Mouse (Mus musculus): ENCODE results near the gene B3gntl1. TPM values are rescaled to one million over a fixed set of nuclear protein-coding genes. Genes with fewer than 3 reads are reported as not detected.

The B3gntl1 gene
- polyA plus RNA-seq, 1 experiment, result not detected

DNA sequence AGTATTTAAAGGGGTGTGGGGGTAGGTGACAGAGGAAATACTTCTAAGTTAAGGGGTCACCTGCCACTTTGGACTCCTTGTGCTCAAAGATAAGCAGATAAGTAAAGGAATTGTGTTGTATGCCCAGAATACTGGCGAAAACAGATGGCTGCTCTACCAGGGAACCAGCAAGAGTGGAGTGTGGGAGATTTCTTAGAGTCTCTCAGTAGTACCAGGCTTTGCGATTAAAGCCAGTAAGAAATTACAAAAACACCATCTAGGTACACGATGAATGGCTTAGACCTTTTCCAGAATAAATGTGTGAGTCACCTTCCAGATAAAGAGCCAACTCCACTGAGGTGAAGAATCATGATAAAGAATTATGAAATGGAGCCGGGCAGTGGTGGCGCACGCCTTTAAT, 27.6 kb downstream of the B3gntl1 start:
- TF ChIP-seq GATA1 (IDR thresholded peaks at IDR 0.05; ENCODE audit: low read length) (no peak), TAL1 (IDR thresholded peaks at IDR 0.05; ENCODE audit: low read length) (no peak)
- H3K4me1 ChIP-seq (ENCODE audit: control insufficient read depth), result no peaks in the 10 kb centered on the region
- H3K36me3 ChIP-seq (ENCODE audit: control insufficient read depth), result no peaks in the 10 kb centered on the region

DNA sequence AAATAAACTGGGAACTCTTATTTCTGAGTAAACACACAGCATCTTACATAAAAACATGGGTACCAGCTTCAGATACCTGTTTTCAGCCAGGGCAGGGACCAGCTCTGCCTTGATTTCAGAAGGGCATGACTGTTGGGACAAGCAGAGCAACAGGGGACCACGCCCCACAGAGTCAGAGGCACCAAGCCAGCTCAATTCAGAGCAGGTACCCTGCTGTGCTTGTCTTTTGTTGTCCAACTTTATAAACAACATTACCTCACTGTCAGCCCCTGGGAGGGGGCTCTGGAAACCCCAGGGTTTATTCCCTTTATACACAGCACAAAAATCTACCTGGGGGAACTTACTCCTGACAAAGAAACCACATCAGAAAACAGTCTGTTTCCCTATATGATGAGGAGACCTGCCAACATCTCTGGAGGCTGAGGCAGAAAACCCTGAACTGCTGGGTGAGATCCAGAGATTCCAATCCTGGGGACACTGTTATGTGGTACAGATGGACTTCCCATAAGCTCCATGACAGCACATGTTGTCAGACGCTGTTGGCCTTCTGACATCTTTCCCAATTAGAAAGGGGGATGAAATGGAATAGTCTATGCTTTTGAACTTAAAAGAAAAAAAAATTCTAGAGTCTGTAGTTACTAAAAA, 31.3 kb downstream of the B3gntl1 start:
- Histone ChIP-seq H3K9me3 (ENCODE audit: control insufficient read depth, low read length) (no peaks in the 10 kb centered on the region), H3K27me3 (ENCODE audit: control insufficient read depth) (no peaks in the 10 kb centered on the region), H3K36me3 (ENCODE audit: control insufficient read depth) (peaks cover 2% of the 10 kb centered on the region; the same call in 1 of the 2 replicates), H3K4me3 (replicated peaks) (no peak overlapping the region), H3K4me1 (ENCODE audit: control insufficient read depth) (no peaks in the 10 kb centered on the region)
- TF ChIP-seq TAL1 (IDR thresholded peaks at IDR 0.05; ENCODE audit: low read length), result no peak
- TF ChIP-seq GATA1 (IDR thresholded peaks at IDR 0.05; ENCODE audit: low read length), result no peak

More for the DNA sequence above, 27.6 kb downstream of the B3gntl1 start:
- H3K27me3 ChIP-seq (ENCODE audit: control insufficient read depth), result no peaks in the 10 kb centered on the region
- H3K9me3 ChIP-seq (ENCODE audit: control insufficient read depth, low read length), result no peaks in the 10 kb centered on the region
- H3K4me3 ChIP-seq (replicated peaks), result no peak overlapping the region

DNA sequence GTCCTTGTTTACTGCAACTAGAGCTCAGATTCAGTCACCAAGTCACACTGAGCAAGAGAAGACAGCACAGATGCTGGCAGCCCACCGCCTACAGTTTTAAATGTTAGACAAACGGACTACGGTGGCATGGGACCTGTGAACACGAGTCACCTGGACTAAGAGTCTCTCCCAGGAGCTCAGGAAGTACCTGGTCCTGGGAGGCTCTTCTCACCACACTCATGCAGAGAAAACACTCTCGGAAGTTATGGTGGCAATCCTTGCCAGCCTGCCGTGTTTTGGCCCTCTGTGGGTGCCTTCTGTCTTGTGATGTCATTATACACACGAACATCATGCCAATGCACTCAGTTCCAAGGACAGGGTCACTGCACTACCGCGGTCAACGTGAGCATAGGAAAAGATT, 36.3 kb downstream of the B3gntl1 start:
- Histone ChIP-seq H3K4me1 (ENCODE audit: control insufficient read depth) (no peaks in the 10 kb centered on the region), H3K9me3 (ENCODE audit: control insufficient read depth, low read length) (no peaks in the 10 kb centered on the region), H3K36me3 (ENCODE audit: control insufficient read depth) (peaks cover 2% of the 10 kb centered on the region; the same call in 1 of the 2 replicates), H3K4me3 (replicated peaks) (no peak overlapping the region), H3K27me3 (ENCODE audit: control insufficient read depth) (no peaks in the 10 kb centered on the region)
- TF ChIP-seq TAL1 (IDR thresholded peaks at IDR 0.05; ENCODE audit: low read length) (no peak), GATA1 (IDR thresholded peaks at IDR 0.05; ENCODE audit: low read length) (no peak)

DNA sequence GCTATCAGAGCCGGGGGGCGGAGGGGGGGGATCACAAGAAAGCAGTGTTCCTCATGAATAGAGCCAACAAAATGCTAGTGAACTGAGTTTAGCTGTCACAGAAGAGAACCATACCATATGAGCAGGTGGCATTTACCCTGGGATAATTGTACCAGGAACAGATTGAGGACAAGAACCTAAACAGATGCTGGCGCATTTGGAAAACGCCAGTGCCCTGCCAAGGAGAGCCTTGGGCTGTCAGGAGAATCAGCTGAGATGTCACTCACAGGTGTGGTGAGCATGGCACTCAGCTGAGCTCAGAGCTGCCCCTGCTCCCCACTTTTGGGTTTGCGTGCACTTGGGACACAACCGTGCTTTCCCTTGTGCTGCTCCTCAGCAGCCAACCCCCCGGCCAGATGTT, 41.5 kb downstream of the B3gntl1 start:
- Histone ChIP-seq H3K4me3 (replicated peaks) (no peak overlapping the region), H3K36me3 (ENCODE audit: control insufficient read depth) (peaks cover 5% of the 10 kb centered on the region; the same call in 1 of the 2 replicates), H3K4me1 (ENCODE audit: control insufficient read depth) (no peaks in the 10 kb centered on the region), H3K27me3 (ENCODE audit: control insufficient read depth) (no peaks in the 10 kb centered on the region), H3K9me3 (ENCODE audit: control insufficient read depth, low read length) (no peaks in the 10 kb centered on the region)
- TF ChIP-seq TAL1 (IDR thresholded peaks at IDR 0.05; ENCODE audit: low read length) (no peak), GATA1 (IDR thresholded peaks at IDR 0.05; ENCODE audit: low read length) (no peak)

DNA sequence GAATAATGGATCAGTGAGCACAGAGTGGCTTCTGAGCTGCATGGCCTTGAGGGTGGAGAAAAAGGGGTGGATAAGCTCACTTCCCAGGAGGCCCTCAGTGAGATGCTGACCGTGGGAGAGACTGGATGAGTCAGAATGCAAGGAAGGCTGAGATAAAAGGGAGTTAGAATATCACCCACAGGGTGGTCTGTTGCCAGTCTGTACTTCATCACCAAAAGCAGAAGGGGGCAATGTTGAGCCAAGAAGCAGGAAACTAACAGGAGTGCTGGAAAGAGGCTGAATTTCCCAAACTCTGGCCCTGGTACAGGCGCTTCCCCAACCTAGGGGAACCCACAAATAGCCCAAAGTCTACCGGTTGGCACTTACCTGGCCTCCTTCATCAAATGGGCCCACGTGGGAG, 42.5 kb downstream of the B3gntl1 start:
- TF ChIP-seq TAL1 (IDR thresholded peaks at IDR 0.05; ENCODE audit: low read length) (no peak), GATA1 (IDR thresholded peaks at IDR 0.05; ENCODE audit: low read length) (no peak)
- Histone ChIP-seq H3K27me3 (ENCODE audit: control insufficient read depth) (no peaks in the 10 kb centered on the region), H3K4me1 (ENCODE audit: control insufficient read depth) (no peaks in the 10 kb centered on the region), H3K4me3 (replicated peaks) (no peak overlapping the region), H3K36me3 (ENCODE audit: control insufficient read depth) (peaks cover 5% of the 10 kb centered on the region; the same call in 1 of the 2 replicates), H3K9me3 (ENCODE audit: control insufficient read depth, low read length) (no peaks in the 10 kb centered on the region)

DNA sequence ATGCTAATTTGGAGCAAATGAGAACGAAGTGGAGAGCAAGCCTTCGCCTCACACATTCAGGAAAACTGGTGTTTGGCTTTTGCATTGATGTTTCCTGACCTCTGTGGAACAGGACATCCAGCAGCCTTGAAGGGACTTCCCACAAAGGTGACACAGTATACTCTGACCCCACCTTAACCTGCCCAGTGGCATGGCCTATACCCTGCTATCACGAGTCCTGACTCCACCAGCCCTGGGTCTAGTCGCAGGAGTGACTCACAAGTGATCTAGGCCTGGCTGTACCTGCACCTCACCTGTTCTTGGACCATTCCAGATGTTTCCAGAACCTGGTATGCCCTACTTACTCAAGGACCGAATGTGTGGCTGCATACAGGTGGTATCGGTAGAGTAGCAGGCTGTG, 43.4 kb downstream of the B3gntl1 start:
- H3K4me3 ChIP-seq (replicated peaks), result no peak overlapping the region
- TF ChIP-seq TAL1 (IDR thresholded peaks at IDR 0.05; ENCODE audit: low read length), result no peak
- TF ChIP-seq GATA1 (IDR thresholded peaks at IDR 0.05; ENCODE audit: low read length), result no peak
- no peaks in the 10 kb centered on the region for H3K4me1 ChIP-seq (ENCODE audit: control insufficient read depth)
- H3K9me3 ChIP-seq (ENCODE audit: control insufficient read depth, low read length), result no peaks in the 10 kb centered on the region
- peaks cover 5% of the 10 kb centered on the region; the same call in 1 of the 2 replicates for H3K36me3 ChIP-seq (ENCODE audit: control insufficient read depth)
- H3K27me3 ChIP-seq (ENCODE audit: control insufficient read depth), result no peaks in the 10 kb centered on the region

DNA sequence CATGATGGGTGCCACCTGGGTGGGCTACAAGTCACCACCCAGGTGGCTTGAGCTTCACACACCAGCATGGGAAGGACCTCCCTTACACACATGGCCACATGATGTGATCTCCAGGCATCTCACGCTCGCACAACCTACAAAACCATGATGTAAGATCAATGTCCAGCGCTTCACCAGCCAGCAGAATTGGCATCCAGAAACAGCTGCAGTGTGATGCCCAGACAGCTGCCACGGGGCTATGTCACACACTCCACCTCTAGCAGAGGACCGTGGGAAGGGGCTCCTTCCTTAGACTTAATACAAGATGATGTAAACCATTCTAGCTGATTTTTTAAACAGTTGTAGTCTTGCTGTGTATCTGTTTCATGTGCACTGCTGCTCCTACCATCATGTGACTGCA, 45.4 kb downstream of the B3gntl1 start:
- Histone ChIP-seq H3K27me3 (ENCODE audit: control insufficient read depth) (no peaks in the 10 kb centered on the region), H3K4me1 (ENCODE audit: control insufficient read depth) (no peaks in the 10 kb centered on the region), H3K9me3 (ENCODE audit: control insufficient read depth, low read length) (no peaks in the 10 kb centered on the region), H3K4me3 (replicated peaks) (no peak overlapping the region), H3K36me3 (ENCODE audit: control insufficient read depth) (peaks cover 6% of the 10 kb centered on the region)
- TF ChIP-seq TAL1 (IDR thresholded peaks at IDR 0.05; ENCODE audit: low read length), result no peak
- no peak for TF ChIP-seq GATA1 (IDR thresholded peaks at IDR 0.05; ENCODE audit: low read length)

DNA sequence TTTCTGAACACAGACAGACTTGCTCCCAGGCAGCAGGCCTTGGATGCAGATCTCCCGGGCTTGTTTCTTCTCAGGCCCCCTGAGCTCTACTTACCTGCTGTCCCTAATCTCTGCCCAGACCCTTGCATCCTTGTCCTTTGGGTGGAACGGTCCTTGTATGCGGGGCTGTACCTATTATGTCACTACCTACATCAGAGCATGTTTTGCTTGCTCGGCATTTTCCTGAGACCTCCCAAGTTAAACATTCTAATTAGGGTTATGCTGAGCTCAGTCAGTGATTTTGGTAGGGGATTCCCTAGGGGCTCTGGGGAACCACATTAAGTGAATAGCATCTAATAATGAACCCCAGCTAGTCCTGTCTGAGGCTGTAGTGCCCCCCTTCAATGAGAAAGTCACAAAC, 47.9 kb downstream of the B3gntl1 start:
- H3K4me3 ChIP-seq (replicated peaks), result no peak overlapping the region
- TF ChIP-seq GATA1 (IDR thresholded peaks at IDR 0.05; ENCODE audit: low read length) (no peak), TAL1 (IDR thresholded peaks at IDR 0.05; ENCODE audit: low read length) (no peak)
- H3K36me3 ChIP-seq (ENCODE audit: control insufficient read depth), result peaks cover 26% of the 10 kb centered on the region
- no peaks in the 10 kb centered on the region for H3K9me3 ChIP-seq (ENCODE audit: control insufficient read depth, low read length)
- no peaks in the 10 kb centered on the region for H3K27me3 ChIP-seq (ENCODE audit: control insufficient read depth)
- no peaks in the 10 kb centered on the region for H3K4me1 ChIP-seq (ENCODE audit: control insufficient read depth)

DNA sequence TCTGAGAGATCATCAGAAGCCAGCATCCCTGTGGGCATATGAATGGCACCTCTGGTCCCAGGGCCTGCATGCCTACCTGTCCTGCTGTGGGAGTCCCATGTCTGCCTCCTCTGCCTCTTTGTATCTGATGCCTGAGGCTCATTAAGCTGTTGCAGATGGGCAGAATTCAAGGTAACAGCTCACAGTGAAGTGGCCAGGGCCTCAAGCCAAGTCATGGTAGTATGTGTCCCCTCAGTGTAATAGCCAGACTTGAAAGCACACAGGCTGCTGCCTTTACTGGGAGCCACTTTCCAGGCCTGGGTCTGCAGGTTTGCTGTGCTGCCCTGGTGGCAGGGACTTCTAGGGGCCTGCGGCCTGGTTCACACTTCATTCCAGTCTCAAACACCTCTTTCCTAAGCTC, 55.6 kb downstream of the B3gntl1 start:
- TF ChIP-seq TAL1 (IDR thresholded peaks at IDR 0.05; ENCODE audit: low read length), result no peak
- no peak for TF ChIP-seq GATA1 (IDR thresholded peaks at IDR 0.05; ENCODE audit: low read length)
- no peaks in the 10 kb centered on the region for H3K4me1 ChIP-seq (ENCODE audit: control insufficient read depth)
- H3K4me3 ChIP-seq (replicated peaks), result no peak overlapping the region
- H3K36me3 ChIP-seq (ENCODE audit: control insufficient read depth), result peaks cover 81% of the 10 kb centered on the region
- no peaks in the 10 kb centered on the region for H3K27me3 ChIP-seq (ENCODE audit: control insufficient read depth)
- H3K9me3 ChIP-seq (ENCODE audit: control insufficient read depth, low read length), result peaks cover 4% of the 10 kb centered on the region; the same call in 1 of the 2 replicates

DNA sequence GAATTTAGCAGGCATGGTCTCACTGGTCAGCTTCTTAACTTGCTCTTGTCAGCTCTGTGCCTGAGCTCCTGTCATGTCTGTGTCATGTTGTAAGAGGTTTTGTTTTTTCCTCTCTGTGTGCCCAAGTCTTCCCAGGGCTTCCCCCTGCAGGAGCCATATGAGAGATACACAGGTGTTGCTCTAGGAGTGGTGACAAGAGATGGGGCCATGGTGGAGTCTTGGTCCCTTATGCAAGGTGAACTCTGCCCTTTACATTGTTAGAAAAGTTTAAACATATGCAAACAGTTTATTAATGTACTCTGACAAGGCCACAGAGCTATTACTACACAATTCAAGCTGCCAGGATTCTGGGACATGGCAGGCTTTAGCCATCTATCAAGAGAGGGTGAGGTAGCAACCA, 56.5 kb downstream of the B3gntl1 start:
- Histone ChIP-seq H3K9me3 (ENCODE audit: control insufficient read depth, low read length) (peaks cover 4% of the 10 kb centered on the region; the same call in 1 of the 2 replicates), H3K4me1 (ENCODE audit: control insufficient read depth) (no peaks in the 10 kb centered on the region), H3K4me3 (replicated peaks) (no peak overlapping the region), H3K36me3 (ENCODE audit: control insufficient read depth) (peaks cover 75% of the 10 kb centered on the region), H3K27me3 (ENCODE audit: control insufficient read depth) (no peaks in the 10 kb centered on the region)
- TF ChIP-seq TAL1 (IDR thresholded peaks at IDR 0.05; ENCODE audit: low read length), result no peak

Measured in erythroblast, embryonic 14.5 days (primary cell).